Mouse (Mus musculus) urinary bladder, postnatal 36 days (tissue): ENCODE measurements at regions not wholly inside any gene's neighbourhood (a gene's known extent, or its start where the extent isn't known, plus 50 kb on each side); places are given as distances from the start of the nearest gene placed in this dataset.
A peak's percentile ranks its signal among the peaks of the same experiment; 100 is the strongest.

Experiments
- DNase-seq, 2 experiments: peaks; one replicate each; pipeline ENCODE4 v3.0.0; 2022; ENCODE audit warnings: low spot score in 2 of 2, mixed read lengths in 1 of 2

GRCm38 (mm10) chr17:45966736-45967135, 65.4 kb downstream of the Vegfa start:
- DNase-seq: no peak

- no peak for DNase-seq
Measured at GRCm38 (mm10) chr17:45964031-45964430, 68.1 kb downstream of the Vegfa start.

- DNase-seq: no peak
Measured at GRCm38 (mm10) chr17:45963332-45963731, 68.8 kb downstream of the Vegfa start.

GRCm38 (mm10) chr17:45961626-45962319, 70.4 kb downstream of the Vegfa start:
- DNase-seq: no peak

GRCm38 (mm10) chr17:45958094-45958881, 73.9 kb downstream of the Vegfa start:
- peak; percentile 13 to 52 for DNase-seq

GRCm38 (mm10) chr17:45955481-45955880, 76.7 kb downstream of the Vegfa start:
- DNase-seq: no peak

GRCm38 (mm10) chr17:45954824-45955223, 77.3 kb downstream of the Vegfa start:
- DNase-seq: no peak

- DNase-seq: no peak
Measured at GRCm38 (mm10) chr17:45953523-45953922, 78.6 kb downstream of the Vegfa start.

GRCm38 (mm10) chr17:45950533-45951164, 81.5 kb downstream of the Vegfa start:
- DNase-seq: no peak

GRCm38 (mm10) chr17:45949141-45949540, 83.0 kb downstream of the Vegfa start:
- no peak for DNase-seq

GRCm38 (mm10) chr17:45948314-45948935, 83.7 kb downstream of the Vegfa start:
- no peak for DNase-seq

GRCm38 (mm10) chr17:45945005-45945404, 87.2 kb downstream of the Vegfa start:
- DNase-seq: no peak

GRCm38 (mm10) chr17:45943244-45943643, 88.9 kb downstream of the Vegfa start:
- no peak for DNase-seq

- DNase-seq: no peak
Measured at GRCm38 (mm10) chr17:45941890-45942375, 90.2 kb downstream of the Vegfa start.

GRCm38 (mm10) chr17:45940121-45940813, 91.9 kb downstream of the Vegfa start:
- DNase-seq: peak in 1 of 2 experiments; percentile 49

GRCm38 (mm10) chr17:45938284-45938683, 93.9 kb downstream of the Vegfa start:
- DNase-seq: no peak

- no peak for DNase-seq
Measured at GRCm38 (mm10) chr17:45936577-45936976, 95.6 kb downstream of the Vegfa start.

GRCm38 (mm10) chr17:45935291-45935690, 96.9 kb downstream of the Vegfa start:
- DNase-seq: no peak

GRCm38 (mm10) chr17:45934002-45934401, 98.2 kb downstream of the Vegfa start:
- DNase-seq: no peak

GRCm38 (mm10) chr17:45933034-45933433, 99.1 kb downstream of the Vegfa start:
- DNase-seq: no peak

- DNase-seq: no peak
Measured at GRCm38 (mm10) chr17:45932611-45933010, 99.6 kb downstream of the Vegfa start.
